Mouse (Mus musculus) kidney, postnatal 10 days (tissue): Measurements from ENCODE around the gene 1520401A03Rik.

Source experiments
- DNase-seq: peaks from one replicate; pipeline ENCODE4 v3.0.0; 2021; ENCODE audit warnings: mixed read lengths

1520401A03Rik gene

GRCm38 (mm10) chr17:23664556-23665021, 58.0 kb downstream of the 1520401A03Rik start:
- no peak for DNase-seq

- no peak for DNase-seq
Observed at GRCm38 (mm10) chr17:23661526-23661925, 61.1 kb downstream of the 1520401A03Rik start.

- DNase-seq, result no peak
Observed at GRCm38 (mm10) chr17:23660876-23661200, 61.7 kb downstream of the 1520401A03Rik start.

GRCm38 (mm10) chr17:23660117-23660875, 62.3 kb downstream of the 1520401A03Rik start, which contains the start of gene Bicdl2:
Gene Bicdl2 (plus strand): TSS chr17:23660506.
- DNase-seq, result peak; percentile 85

DNA sequence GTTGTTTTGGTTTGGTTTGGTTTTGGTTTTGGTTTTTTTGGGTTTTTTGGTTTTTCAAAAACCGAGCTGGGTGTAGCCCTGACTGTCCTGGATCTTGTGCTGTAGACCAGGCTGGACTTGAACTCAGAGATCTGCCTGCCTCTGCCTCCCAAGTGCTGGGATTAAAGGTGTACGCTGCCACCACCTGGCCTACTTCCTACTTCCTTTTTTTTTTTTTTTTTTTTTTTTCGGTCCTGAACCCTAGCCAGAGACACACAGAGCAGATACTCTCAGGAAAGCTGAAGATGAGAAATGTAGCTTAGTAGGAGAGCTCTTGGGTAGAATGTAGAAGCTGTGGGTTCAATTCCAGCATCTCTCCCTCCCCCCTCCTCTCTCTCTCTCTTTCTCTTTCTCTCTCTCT, 64.1 kb downstream of the 1520401A03Rik start:
- no peak for DNase-seq
